Mouse (Mus musculus) erythroid progenitor cell, adult 5-6 weeks (primary cell): ENCODE results near the gene Pdzd8. TPM values are rescaled to one million over a fixed set of nuclear protein-coding genes. Genes with fewer than 3 reads are reported as not detected.

ENCODE experiments used
- ATAC-seq: replicated peaks from 2 replicates; pipeline ENCODE4 v1.8.0; 2016; ENCODE audit warnings: moderate number of reproducible peaks, mild to moderate bottlenecking, moderate TSS enrichment, inconsistent platforms; ENCODE audit not compliant: poor library complexity, low FRiP score, severe bottlenecking
- total RNA-seq, 2 experiments: library from RNA; stranded (forward) in 1 of 2; stranded (reverse) in 1 of 2; fragments of 150-400 nt in 1 of 2; fragments of 186-747, 209-891 nt in 1 of 2; gene quantifications; 2 replicates each; pipeline versions ENCODE4 v1.2.3 to v1.2.4; 2015 to 2017; ENCODE audit warnings: low replicate concordance in 2 of 2

Gene Pdzd8
- total RNA-seq (2015; ENCODE audit: low replicate concordance) (41.8 and 55.3 TPM in 2 replicates), total RNA-seq (2017; ENCODE audit: low replicate concordance) (51.1 and 56.0 TPM in 2 replicates)

GRCm38 (mm10) chr19:59345658-59346283 is at the start of gene Pdzd8:
TSS of gene Pdzd8 (minus strand) at chr19:59345780.
- peak; percentile 81 for ATAC-seq

GRCm38 (mm10) chr19:59393777-59394441 is 48.3 kb upstream of the Pdzd8 start:
- ATAC-seq = no peak

- ATAC-seq = 0 out of 2 replicates have a peak, but pooled peaks have one; percentile 50
Observed at GRCm38 (mm10) chr19:59388847-59389606, 43.4 kb upstream of the Pdzd8 start.

- ATAC-seq = no peak
Observed at GRCm38 (mm10) chr19:59388399-59388798, 42.8 kb upstream of the Pdzd8 start.

GRCm38 (mm10) chr19:59387178-59387577 is 41.6 kb upstream of the Pdzd8 start:
- ATAC-seq = 0 out of 2 replicates have a peak, but pooled peaks have one; percentile 51

GRCm38 (mm10) chr19:59384582-59385495 is 39.3 kb upstream of the Pdzd8 start:
- 0 out of 2 replicates have a peak, but pooled peaks have one; percentile 29 for ATAC-seq

- no peak for ATAC-seq
Observed at GRCm38 (mm10) chr19:59382416-59382917, 36.9 kb upstream of the Pdzd8 start.

- ATAC-seq = no peak
Observed at GRCm38 (mm10) chr19:59379995-59380394, 34.4 kb upstream of the Pdzd8 start.

- peak; percentile 74 for ATAC-seq
Observed at GRCm38 (mm10) chr19:59376481-59376880, 30.9 kb upstream of the Pdzd8 start.

- no peak for ATAC-seq
Observed at GRCm38 (mm10) chr19:59374940-59375339, 29.4 kb upstream of the Pdzd8 start.

GRCm38 (mm10) chr19:59372928-59373327 is 27.3 kb upstream of the Pdzd8 start:
- ATAC-seq = no peak

GRCm38 (mm10) chr19:59371016-59371415 is 25.4 kb upstream of the Pdzd8 start:
- no peak for ATAC-seq

GRCm38 (mm10) chr19:59367892-59368291 is 22.3 kb upstream of the Pdzd8 start:
- no peak for ATAC-seq

GRCm38 (mm10) chr19:59366724-59367123 is 21.1 kb upstream of the Pdzd8 start:
- no peak for ATAC-seq

GRCm38 (mm10) chr19:59363666-59364065 is 18.1 kb upstream of the Pdzd8 start:
- 0 out of 2 replicates have a peak, but pooled peaks have one; percentile 38 for ATAC-seq

GRCm38 (mm10) chr19:59362646-59363045 is 17.1 kb upstream of the Pdzd8 start:
- ATAC-seq = no peak

GRCm38 (mm10) chr19:59360486-59360896 is 14.9 kb upstream of the Pdzd8 start:
- peak; percentile 89 for ATAC-seq

GRCm38 (mm10) chr19:59359202-59359601 is 13.6 kb upstream of the Pdzd8 start:
- ATAC-seq = peak; percentile 32

GRCm38 (mm10) chr19:59357878-59358277 is 12.3 kb upstream of the Pdzd8 start:
- ATAC-seq = no peak
